Mouse (Mus musculus): ENCODE data around the gene Ccdc12. TPM values are rescaled to one million over a fixed set of nuclear protein-coding genes. Genes with fewer than 3 reads are reported as not detected.

The Ccdc12 gene
- polyA plus RNA-seq, 1 experiment from 2014 or later, result 178 TPM

GRCm38 (mm10) chr9:110759265-110759664 is 103.0 kb downstream of the Ccdc12 start:
- DNase-seq (ENCODE audit: extremely low spot score, low spot score), result no peak
- no peak overlapping the region for H3K27ac ChIP-seq
- no peak overlapping the region for H3K4me3 ChIP-seq
- whole genome bisulfite sequencing, result 63% methylated on average over 2 of the region's 2 CpGs
- H3K27me3 ChIP-seq (ENCODE audit: poor library complexity, severe bottlenecking), result peaks cover 26% of the 10 kb centered on the region
- H3K36me3 ChIP-seq (replicated peaks), result no peaks in the 10 kb centered on the region
- peaks cover 20% of the 10 kb centered on the region for H3K4me1 ChIP-seq
- no peaks in the 10 kb centered on the region for H3K9me3 ChIP-seq

- Histone ChIP-seq H3K36me3 (replicated peaks) (no peaks in the 10 kb centered on the region), H3K27ac (no peak overlapping the region), H3K9me3 (no peaks in the 10 kb centered on the region), H3K4me3 (no peak overlapping the region), H3K4me1 (peaks cover 24% of the 10 kb centered on the region), H3K27me3 (ENCODE audit: poor library complexity, severe bottlenecking) (peaks cover 27% of the 10 kb centered on the region)
- no peak for DNase-seq (ENCODE audit: extremely low spot score, low spot score)
- WGBS, result 86% methylated on average over 8 of the region's 8 CpGs
Observed at GRCm38 (mm10) chr9:110760886-110761285, 104.6 kb downstream of the Ccdc12 start.

Small RNA genes lying within 50 kb of the gene (microRNA-seq; reads per million reads assigned to microRNA genes)
- not detected for gene Mir8107

Other genes with a start within 250 kb of the Ccdc12 start
- 15.1 and 15.2 TPM in 2 replicates for gene Ptpn23, start 248.3 kb upstream of the Ccdc12 start, polyA plus RNA-seq (2016; fragmentation: Nextera tagmentation; extraction: Ambion mirVana)
- not detected in 2 replicates for gene Ngp, start 236.8 kb upstream of the Ccdc12 start, polyA plus RNA-seq (2016; fragmentation: Nextera tagmentation; extraction: Ambion mirVana)
- 8.2 TPM in 2 replicates for gene Klhl18, start 179.8 kb upstream of the Ccdc12 start, polyA plus RNA-seq (2016; fragmentation: Nextera tagmentation; extraction: Ambion mirVana)
- 0.70 and 1.1 TPM in 2 replicates for gene Kif9, start 179.5 kb upstream of the Ccdc12 start, polyA plus RNA-seq (2016; fragmentation: Nextera tagmentation; extraction: Ambion mirVana)
- gene Setd2, start 123.9 kb upstream of the Ccdc12 start, polyA plus RNA-seq (2016; fragmentation: Nextera tagmentation; extraction: Ambion mirVana), result 35.3 and 38.0 TPM in 2 replicates
- gene Nradd, start 32.1 kb upstream of the Ccdc12 start, polyA plus RNA-seq (2016; fragmentation: Nextera tagmentation; extraction: Ambion mirVana), result 36.3 and 36.4 TPM in 2 replicates
- 1.4 and 2.0 TPM in 2 replicates for gene Nbeal2, start 2.3 kb upstream of the Ccdc12 start, polyA plus RNA-seq (2016; fragmentation: Nextera tagmentation; extraction: Ambion mirVana)
- gene Myl3, start 85.4 kb downstream of the Ccdc12 start, polyA plus RNA-seq (2016; fragmentation: Nextera tagmentation; extraction: Ambion mirVana), result 0.27 and 0.54 TPM in 2 replicates
- 19.2 and 23.0 TPM in 2 replicates for gene Pth1r, start 90.6 kb downstream of the Ccdc12 start, polyA plus RNA-seq (2016; fragmentation: Nextera tagmentation; extraction: Ambion mirVana)
- gene Prss42, start 141.7 kb downstream of the Ccdc12 start, polyA plus RNA-seq (2016; fragmentation: Nextera tagmentation; extraction: Ambion mirVana), result not detected in 2 replicates
- gene Prss44, start 157.5 kb downstream of the Ccdc12 start, polyA plus RNA-seq (2016; fragmentation: Nextera tagmentation; extraction: Ambion mirVana), result not detected in 2 replicates
- gene Prss43, start 170.2 kb downstream of the Ccdc12 start, polyA plus RNA-seq (2016; fragmentation: Nextera tagmentation; extraction: Ambion mirVana), result not detected in 2 replicates
- not detected in 2 replicates for gene Prss45, start 178.1 kb downstream of the Ccdc12 start, polyA plus RNA-seq (2016; fragmentation: Nextera tagmentation; extraction: Ambion mirVana)
- not detected in 2 replicates for gene Prss46, start 188.0 kb downstream of the Ccdc12 start, polyA plus RNA-seq (2016; fragmentation: Nextera tagmentation; extraction: Ambion mirVana)
- 0.76 and 1.1 TPM in 2 replicates for gene Prss50, start 201.5 kb downstream of the Ccdc12 start, polyA plus RNA-seq (2016; fragmentation: Nextera tagmentation; extraction: Ambion mirVana)
- gene Als2cl, start 223.4 kb downstream of the Ccdc12 start, polyA plus RNA-seq (2016; fragmentation: Nextera tagmentation; extraction: Ambion mirVana), result 0.90 and 0.97 TPM in 2 replicates
- gene Tmie, start 223.6 kb downstream of the Ccdc12 start, polyA plus RNA-seq (2016; fragmentation: Nextera tagmentation; extraction: Ambion mirVana), result 0.14 and 0.26 TPM in 2 replicates

Data from forebrain, embryonic 10.5 days (tissue).